Mouse (Mus musculus): ENCODE measurements around the gene Mgat5b. TPM values are rescaled to one million over a fixed set of nuclear protein-coding genes. Genes with fewer than 3 reads are reported as not detected.

The Mgat5b gene
- polyA plus RNA-seq, 1 experiment from 2014 or later: 33.0 TPM

DNA sequence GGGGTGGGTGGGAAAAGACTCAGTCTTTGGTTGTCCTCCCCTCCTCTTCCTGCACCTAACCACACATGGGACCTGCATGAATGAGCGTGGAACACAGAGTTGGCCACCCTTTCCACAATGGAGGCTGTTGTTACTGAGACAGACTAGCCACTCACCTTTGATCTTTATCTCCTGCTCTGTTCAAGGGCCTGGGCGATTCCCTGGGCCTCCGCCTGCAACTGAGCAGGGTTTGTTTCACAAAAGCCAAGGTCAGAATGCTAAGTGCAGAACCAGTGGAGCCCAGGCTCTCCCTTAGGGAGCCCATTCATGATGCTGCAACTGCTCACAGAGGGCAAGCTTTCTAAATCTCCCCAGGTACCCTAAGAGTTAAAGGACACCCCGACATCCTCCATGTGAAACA lies 83.1 kb downstream of the Mgat5b start:
- Histone ChIP-seq H3K27me3 (replicated peaks; ENCODE audit: control insufficient read depth, insufficient read depth, low read length) (peaks cover 9% of the 10 kb centered on the region), H3K4me1 (replicated peaks; ENCODE audit: control insufficient read depth, insufficient read depth, low read length) (peaks cover 8% of the 10 kb centered on the region), H3K4me3 (replicated peaks; ENCODE audit: low read length) (no peak overlapping the region), H3K9ac (replicated peaks; ENCODE audit: low read depth, low read length) (no peak overlapping the region), H3K27ac (ENCODE audit: low read length) (no peak overlapping the region), H3K36me3 (ENCODE audit: control insufficient read depth, insufficient read depth) (no peaks in the 10 kb centered on the region), H3K4me2 (ENCODE audit: low read length) (no peak overlapping the region), H3K9me3 (ENCODE audit: control insufficient read depth, low read length) (no peaks in the 10 kb centered on the region)
- no peak for ATAC-seq
- WGBS: 50% methylated on average over 4 of the region's 4 CpGs

GRCm38 (mm10) chr11:117003503-117003902 lies 84.8 kb downstream of the Mgat5b start:
- Histone ChIP-seq H3K4me2 (ENCODE audit: low read length) (no peak overlapping the region), H3K27me3 (replicated peaks; ENCODE audit: control insufficient read depth, insufficient read depth, low read length) (peaks cover 9% of the 10 kb centered on the region), H3K9ac (replicated peaks; ENCODE audit: low read depth, low read length) (no peak overlapping the region), H3K27ac (ENCODE audit: low read length) (no peak overlapping the region), H3K4me1 (replicated peaks; ENCODE audit: control insufficient read depth, insufficient read depth, low read length) (peaks cover 10% of the 10 kb centered on the region), H3K36me3 (ENCODE audit: control insufficient read depth, insufficient read depth) (no peaks in the 10 kb centered on the region), H3K4me3 (replicated peaks; ENCODE audit: low read length) (no peak overlapping the region), H3K9me3 (ENCODE audit: control insufficient read depth, low read length) (no peaks in the 10 kb centered on the region)
- no peak for ATAC-seq
- WGBS: 25% methylated on average over 9 of the region's 9 CpGs

- Histone ChIP-seq H3K4me3 (replicated peaks; ENCODE audit: low read length) (no peak overlapping the region), H3K9ac (replicated peaks; ENCODE audit: low read depth, low read length) (no peak overlapping the region), H3K4me1 (replicated peaks; ENCODE audit: control insufficient read depth, insufficient read depth, low read length) (peaks cover 10% of the 10 kb centered on the region), H3K36me3 (ENCODE audit: control insufficient read depth, insufficient read depth) (no peaks in the 10 kb centered on the region), H3K9me3 (ENCODE audit: control insufficient read depth, low read length) (no peaks in the 10 kb centered on the region), H3K4me2 (ENCODE audit: low read length) (no peak overlapping the region), H3K27ac (ENCODE audit: low read length) (no peak overlapping the region), H3K27me3 (replicated peaks; ENCODE audit: control insufficient read depth, insufficient read depth, low read length) (peaks cover 9% of the 10 kb centered on the region)
- WGBS: 2% methylated on average over 9 of the region's 9 CpGs
- peak; percentile 55; the same call in 1 of the 2 replicates for ATAC-seq
These were observed 85.6 kb downstream of the Mgat5b start for GRCm38 (mm10) chr11:117004277-117004676.

- Histone ChIP-seq H3K27me3 (replicated peaks; ENCODE audit: control insufficient read depth, insufficient read depth, low read length) (no peaks in the 10 kb centered on the region), H3K9ac (replicated peaks; ENCODE audit: low read depth, low read length) (no peak overlapping the region), H3K36me3 (ENCODE audit: control insufficient read depth, insufficient read depth) (no peaks in the 10 kb centered on the region), H3K4me1 (replicated peaks; ENCODE audit: control insufficient read depth, insufficient read depth, low read length) (peaks cover 14% of the 10 kb centered on the region), H3K4me2 (ENCODE audit: low read length) (no peak overlapping the region), H3K9me3 (ENCODE audit: control insufficient read depth, low read length) (no peaks in the 10 kb centered on the region; the same call in none of the 2 replicates), H3K27ac (ENCODE audit: low read length) (0 out of 2 replicates have a peak overlapping the region, but pooled peaks have one; percentile 28), H3K4me3 (replicated peaks; ENCODE audit: low read length) (no peak overlapping the region)
- ATAC-seq: no peak
- WGBS: 41% methylated on average over 4 of the region's 4 CpGs
These were observed 98.8 kb downstream of the Mgat5b start for GRCm38 (mm10) chr11:117017462-117017861.

DNA sequence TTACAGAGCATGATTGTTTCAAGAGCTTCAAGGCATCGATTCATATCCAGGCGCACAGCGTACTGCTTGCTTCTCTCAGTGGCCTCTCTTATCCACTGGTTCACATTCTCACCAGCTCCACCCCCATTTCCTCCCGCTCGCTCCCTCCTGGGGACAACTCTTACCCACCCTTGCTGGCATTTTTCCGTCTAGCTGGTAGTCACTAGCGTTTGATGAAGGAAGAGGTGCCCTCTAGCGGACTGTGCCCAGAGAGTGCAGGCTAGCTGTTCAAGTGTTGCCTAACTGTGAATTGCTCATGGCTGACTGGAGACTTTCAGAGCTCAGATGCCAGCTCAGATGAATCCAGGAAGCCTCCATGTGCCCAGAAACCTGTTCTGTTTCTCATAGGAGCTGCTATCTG lies 99.7 kb downstream of the Mgat5b start:
- H3K27ac ChIP-seq (ENCODE audit: low read length): peak overlapping the region; percentile 47; the same call in 1 of the 2 replicates
- H3K4me1 ChIP-seq (replicated peaks; ENCODE audit: control insufficient read depth, insufficient read depth, low read length): peaks cover 14% of the 10 kb centered on the region
- 2% methylated on average over 8 of the region's 8 CpGs for WGBS
- H3K36me3 ChIP-seq (ENCODE audit: control insufficient read depth, insufficient read depth): no peaks in the 10 kb centered on the region
- no peak overlapping the region for H3K4me3 ChIP-seq (replicated peaks; ENCODE audit: low read length)
- H3K4me2 ChIP-seq (ENCODE audit: low read length): peak overlapping the region; percentile 16
- H3K9ac ChIP-seq (replicated peaks; ENCODE audit: low read depth, low read length): no peak overlapping the region
- H3K9me3 ChIP-seq (ENCODE audit: control insufficient read depth, low read length): peaks cover under 1% of the 10 kb centered on the region
- peak; percentile 94 for ATAC-seq
- H3K27me3 ChIP-seq (replicated peaks; ENCODE audit: control insufficient read depth, insufficient read depth, low read length): no peaks in the 10 kb centered on the region

DNA sequence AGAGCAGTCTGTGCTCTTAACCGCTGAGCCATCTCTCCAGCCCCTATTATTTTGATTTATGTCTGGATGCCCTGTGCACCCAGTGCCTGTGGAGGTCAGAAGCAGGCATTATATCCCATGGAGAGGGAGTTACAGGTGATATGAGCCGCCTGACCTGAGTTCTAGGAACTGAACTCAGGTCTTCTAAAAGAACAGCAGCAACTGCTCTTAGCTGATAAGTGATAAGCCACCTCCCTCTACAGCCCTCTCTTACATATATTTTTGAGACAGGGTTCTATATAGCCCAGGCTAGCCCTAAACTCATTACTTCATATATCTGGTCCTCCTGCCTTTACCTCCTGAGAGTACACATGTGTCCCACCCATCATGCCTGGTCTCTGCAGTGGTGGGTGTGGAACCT lies 102.4 kb downstream of the Mgat5b start:
- ATAC-seq: no peak
- Histone ChIP-seq H3K36me3 (ENCODE audit: control insufficient read depth, insufficient read depth) (no peaks in the 10 kb centered on the region), H3K27me3 (replicated peaks; ENCODE audit: control insufficient read depth, insufficient read depth, low read length) (no peaks in the 10 kb centered on the region)

DNA sequence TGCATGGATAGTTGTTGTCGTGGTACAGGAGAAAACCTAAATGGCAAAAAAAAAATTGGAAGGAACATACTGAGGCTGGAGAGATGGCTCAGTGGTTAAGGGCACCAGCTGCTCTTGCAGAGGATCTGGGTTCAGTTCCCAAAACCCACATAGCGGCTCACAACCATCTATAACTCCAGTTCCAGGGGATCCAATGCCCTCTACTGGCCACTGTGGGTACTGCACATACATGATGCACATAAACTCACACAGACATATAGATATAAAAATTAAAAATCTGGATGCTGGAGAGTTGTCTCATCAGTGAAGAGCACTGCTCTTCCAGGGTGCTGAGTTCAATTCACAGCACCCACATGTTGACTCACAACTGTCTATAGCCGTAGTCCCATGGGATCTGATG lies 104.9 kb downstream of the Mgat5b start:
- WGBS: 94% methylated on average over 3 of the region's 3 CpGs
- H3K9me3 ChIP-seq (ENCODE audit: control insufficient read depth, low read length): peaks cover 4% of the 10 kb centered on the region
- H3K9ac ChIP-seq (replicated peaks; ENCODE audit: low read depth, low read length): no peak overlapping the region
- H3K36me3 ChIP-seq (ENCODE audit: control insufficient read depth, insufficient read depth): no peaks in the 10 kb centered on the region
- no peak overlapping the region for H3K27ac ChIP-seq (ENCODE audit: low read length)
- H3K4me3 ChIP-seq (replicated peaks; ENCODE audit: low read length): no peak overlapping the region
- no peak overlapping the region for H3K4me2 ChIP-seq (ENCODE audit: low read length)
- H3K27me3 ChIP-seq (replicated peaks; ENCODE audit: control insufficient read depth, insufficient read depth, low read length): no peaks in the 10 kb centered on the region
- ATAC-seq: no peak
- peaks cover 10% of the 10 kb centered on the region for H3K4me1 ChIP-seq (replicated peaks; ENCODE audit: control insufficient read depth, insufficient read depth, low read length)

More for the DNA sequence above, 102.4 kb downstream of the Mgat5b start:
- H3K27ac ChIP-seq (ENCODE audit: low read length): no peak overlapping the region
- no peak overlapping the region for H3K9ac ChIP-seq (replicated peaks; ENCODE audit: low read depth, low read length)
- WGBS: 80% methylated on average over 2 of the region's 2 CpGs
- no peak overlapping the region for H3K4me3 ChIP-seq (replicated peaks; ENCODE audit: low read length)
- H3K4me2 ChIP-seq (ENCODE audit: low read length): no peak overlapping the region
- peaks cover 14% of the 10 kb centered on the region for H3K4me1 ChIP-seq (replicated peaks; ENCODE audit: control insufficient read depth, insufficient read depth, low read length)
- peaks cover 4% of the 10 kb centered on the region for H3K9me3 ChIP-seq (ENCODE audit: control insufficient read depth, low read length)

DNA sequence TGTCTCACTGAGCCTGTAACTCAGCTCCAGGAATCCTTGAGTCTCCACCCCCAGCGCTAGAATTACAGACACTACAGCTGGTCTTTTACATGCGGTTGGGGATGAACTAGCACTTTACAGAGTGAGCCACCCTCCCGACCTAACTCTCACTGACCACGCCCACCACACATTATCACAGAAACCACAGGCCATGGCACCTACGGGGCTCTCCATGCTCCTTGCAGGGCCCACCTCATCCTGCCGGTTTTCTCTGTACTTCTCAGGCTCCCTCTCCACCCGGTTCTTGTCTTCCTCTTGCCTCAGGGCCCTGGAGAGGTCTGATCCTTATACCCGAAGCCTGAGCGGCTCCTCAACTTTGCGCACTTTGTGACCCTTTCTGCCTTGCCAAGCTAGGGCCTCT lies 109.0 kb downstream of the Mgat5b start:
- H3K4me3 ChIP-seq (replicated peaks; ENCODE audit: low read length): no peak overlapping the region
- H3K9me3 ChIP-seq (ENCODE audit: control insufficient read depth, low read length): peaks cover 4% of the 10 kb centered on the region
- H3K27me3 ChIP-seq (replicated peaks; ENCODE audit: control insufficient read depth, insufficient read depth, low read length): no peaks in the 10 kb centered on the region
- 58% methylated on average over 10 of the region's 10 CpGs for WGBS
- no peak overlapping the region for H3K4me2 ChIP-seq (ENCODE audit: low read length)
- peaks cover 35% of the 10 kb centered on the region for H3K4me1 ChIP-seq (replicated peaks; ENCODE audit: control insufficient read depth, insufficient read depth, low read length)
- no peaks in the 10 kb centered on the region for H3K36me3 ChIP-seq (ENCODE audit: control insufficient read depth, insufficient read depth)
- ATAC-seq: no peak
- H3K9ac ChIP-seq (replicated peaks; ENCODE audit: low read depth, low read length): no peak overlapping the region
- no peak overlapping the region for H3K27ac ChIP-seq (ENCODE audit: low read length)

GRCm38 (mm10) chr11:117028861-117029568 lies 110.4 kb downstream of the Mgat5b start:
- WGBS: 28% methylated on average over 19 of the region's 19 CpGs
- H3K4me2 ChIP-seq (ENCODE audit: low read length): no peak overlapping the region

More at GRCm38 (mm10) chr11:117028861-117029568, 110.4 kb downstream of the Mgat5b start:
- no peaks in the 10 kb centered on the region for H3K27me3 ChIP-seq (replicated peaks; ENCODE audit: control insufficient read depth, insufficient read depth, low read length)
- peak; percentile 72; the same call in 1 of the 2 replicates for ATAC-seq
- H3K27ac ChIP-seq (ENCODE audit: low read length): peak overlapping the region; percentile 11
- H3K4me3 ChIP-seq (replicated peaks; ENCODE audit: low read length): no peak overlapping the region
- H3K9ac ChIP-seq (replicated peaks; ENCODE audit: low read depth, low read length): no peak overlapping the region
- H3K36me3 ChIP-seq (ENCODE audit: control insufficient read depth, insufficient read depth): no peaks in the 10 kb centered on the region
- H3K9me3 ChIP-seq (ENCODE audit: control insufficient read depth, low read length): no peaks in the 10 kb centered on the region
- H3K4me1 ChIP-seq (replicated peaks; ENCODE audit: control insufficient read depth, insufficient read depth, low read length): peaks cover 35% of the 10 kb centered on the region

Measured in forebrain, embryonic 16.5 days (tissue).